Mouse (Mus musculus): Measurements from ENCODE around the gene Rnase9. TPM values are rescaled to one million over a fixed set of nuclear protein-coding genes. Genes with fewer than 3 reads are reported as not detected.

Rnase9 gene
- polyA plus RNA-seq, 1 experiment = not detected

DNA sequence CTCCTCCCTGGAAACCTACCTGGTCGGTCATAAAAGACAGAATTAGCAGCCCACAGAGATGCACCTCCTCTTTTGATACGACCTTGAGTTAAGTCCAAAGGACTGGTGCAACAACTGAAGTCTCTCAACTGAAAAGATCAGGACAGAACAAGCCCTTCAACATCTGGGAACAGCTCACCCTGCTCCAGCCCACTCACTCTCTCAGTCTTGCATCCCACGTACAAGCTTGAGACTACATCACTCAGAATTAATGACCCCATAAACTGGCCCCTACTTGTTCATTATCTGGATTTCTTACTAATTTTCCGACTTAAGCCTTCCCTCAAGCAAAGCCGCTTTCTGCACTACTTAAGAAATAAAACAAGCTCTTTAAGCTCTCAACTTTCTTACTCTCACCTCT, 11.5 kb upstream of the Rnase9 start:
- TF ChIP-seq POLR2A (IDR thresholded peaks at IDR 0.05; ENCODE audit: control insufficient read depth, extremely low read depth, insufficient read depth, low read length, poor library complexity) (no peak), CTCF (IDR thresholded peaks at IDR 0.05; ENCODE audit: borderline replicate concordance, control insufficient read depth, extremely low read depth, insufficient read depth, low read length, poor library complexity) (no peak)
- no peaks in the 10 kb centered on the region for H3K27me3 ChIP-seq (ENCODE audit: control insufficient read depth, insufficient read depth, low read length)
- 94% methylated on average over 5 of the region's 5 CpGs for WGBS
- DNase-seq = no peak
- H3K27ac ChIP-seq (ENCODE audit: control insufficient read depth, insufficient read depth, low read length) = no peak overlapping the region
- no peak overlapping the region for H3K4me3 ChIP-seq (ENCODE audit: control insufficient read depth, insufficient read depth, low read length)
- no peaks in the 10 kb centered on the region for H3K36me3 ChIP-seq (ENCODE audit: control insufficient read depth, insufficient read depth, low read length)
- no peaks in the 10 kb centered on the region for H3K4me1 ChIP-seq (replicated peaks; ENCODE audit: control insufficient read depth, insufficient read depth, low read length)

DNA sequence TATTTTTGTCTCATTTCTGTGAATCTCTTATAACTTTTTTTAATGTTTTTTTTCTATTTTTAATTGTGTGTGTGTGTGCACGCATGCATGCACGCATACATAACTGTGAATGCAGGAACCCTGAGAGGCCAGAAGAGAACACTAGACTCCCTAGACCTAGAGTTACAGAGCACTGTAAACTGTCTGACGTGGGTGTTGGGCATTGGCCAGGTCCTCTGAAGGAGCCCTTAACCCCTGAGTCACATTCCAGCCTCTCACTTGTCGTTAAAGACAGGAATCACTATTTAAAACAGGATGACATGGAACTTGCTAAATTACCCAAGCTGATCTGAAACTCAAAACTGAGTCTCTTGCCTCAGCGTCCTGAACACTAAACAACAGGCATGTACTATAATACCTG, 10.3 kb upstream of the Rnase9 start:
- H3K27me3 ChIP-seq (ENCODE audit: control insufficient read depth, insufficient read depth, low read length) = no peaks in the 10 kb centered on the region
- TF ChIP-seq POLR2A (IDR thresholded peaks at IDR 0.05; ENCODE audit: control insufficient read depth, extremely low read depth, insufficient read depth, low read length, poor library complexity) (no peak), CTCF (IDR thresholded peaks at IDR 0.05; ENCODE audit: borderline replicate concordance, control insufficient read depth, extremely low read depth, insufficient read depth, low read length, poor library complexity) (no peak)
- no peak for DNase-seq
- no peaks in the 10 kb centered on the region for H3K4me1 ChIP-seq (replicated peaks; ENCODE audit: control insufficient read depth, insufficient read depth, low read length)
- 83% methylated on average over 5 of the region's 5 CpGs for WGBS
- H3K4me3 ChIP-seq (ENCODE audit: control insufficient read depth, insufficient read depth, low read length) = no peak overlapping the region
- no peaks in the 10 kb centered on the region for H3K36me3 ChIP-seq (ENCODE audit: control insufficient read depth, insufficient read depth, low read length)
- no peak overlapping the region for H3K27ac ChIP-seq (ENCODE audit: control insufficient read depth, insufficient read depth, low read length)

DNA sequence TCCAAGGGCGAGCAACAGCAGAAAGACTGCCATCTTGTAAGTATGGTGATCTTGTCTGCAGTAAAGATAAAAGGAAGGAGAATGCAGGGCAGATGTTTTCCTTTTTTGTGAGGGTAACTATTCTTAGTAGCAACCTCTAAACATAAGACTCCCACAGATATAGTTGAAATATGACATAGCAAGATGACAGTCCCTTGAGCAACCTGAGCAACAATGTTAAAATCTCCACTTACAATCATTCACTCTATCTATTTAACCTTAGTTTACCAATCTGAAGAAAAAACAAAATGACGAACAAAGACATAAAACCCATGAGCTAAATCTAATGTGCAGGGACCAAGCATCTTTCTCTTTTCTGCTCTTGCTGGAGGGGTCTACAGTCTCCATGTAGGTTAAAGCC, 8.4 kb upstream of the Rnase9 start, which contains the start of gene Rnase11:
Gene Rnase11 (minus strand): TSS at position 101 of the 400 bp plus-strand sequence.
- H3K4me1 ChIP-seq (replicated peaks; ENCODE audit: control insufficient read depth, insufficient read depth, low read length) = no peaks in the 10 kb centered on the region
- no peak within 1 kb of the TSS for H3K27ac ChIP-seq (ENCODE audit: control insufficient read depth, insufficient read depth, low read length)
- WGBS = 84% methylated on average over 2 of the region's 2 CpGs
- H3K27me3 ChIP-seq (ENCODE audit: control insufficient read depth, insufficient read depth, low read length) = no peaks in the 10 kb centered on the region
- no peak within 1 kb of the TSS for H3K4me3 ChIP-seq (ENCODE audit: control insufficient read depth, insufficient read depth, low read length)
- no peaks in the 10 kb centered on the region for H3K36me3 ChIP-seq (ENCODE audit: control insufficient read depth, insufficient read depth, low read length)
- DNase-seq = no peak
- no peak for TF ChIP-seq CTCF (IDR thresholded peaks at IDR 0.05; ENCODE audit: borderline replicate concordance, control insufficient read depth, extremely low read depth, insufficient read depth, low read length, poor library complexity)
- TF ChIP-seq POLR2A (IDR thresholded peaks at IDR 0.05; ENCODE audit: control insufficient read depth, extremely low read depth, insufficient read depth, low read length, poor library complexity) = no peak

DNA sequence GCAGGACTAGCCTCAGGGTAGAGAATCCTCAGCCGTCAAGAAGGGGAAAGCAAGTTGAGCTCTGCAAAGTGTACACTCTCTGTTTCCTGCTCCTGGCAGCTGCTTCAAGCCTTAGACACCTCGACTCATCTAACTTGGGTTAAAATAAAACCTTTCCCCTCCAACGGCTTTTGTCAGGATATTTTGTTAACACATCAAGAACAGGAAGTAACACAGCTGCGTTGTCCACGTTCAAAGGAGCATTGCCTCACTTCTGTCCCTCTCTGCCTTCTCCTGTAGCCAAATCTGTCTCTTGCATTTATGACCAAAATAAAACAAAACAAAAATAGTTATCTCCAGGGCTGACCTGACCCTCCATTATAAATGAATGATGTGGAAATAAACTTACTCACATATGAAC, 6.2 kb upstream of the Rnase9 start:
- Histone ChIP-seq H3K4me3 (ENCODE audit: control insufficient read depth, insufficient read depth, low read length) (no peak overlapping the region), H3K4me1 (replicated peaks; ENCODE audit: control insufficient read depth, insufficient read depth, low read length) (no peaks in the 10 kb centered on the region), H3K27ac (ENCODE audit: control insufficient read depth, insufficient read depth, low read length) (no peak overlapping the region), H3K36me3 (ENCODE audit: control insufficient read depth, insufficient read depth, low read length) (no peaks in the 10 kb centered on the region), H3K27me3 (ENCODE audit: control insufficient read depth, insufficient read depth, low read length) (no peaks in the 10 kb centered on the region)
- 7% methylated on average over 5 of the region's 5 CpGs for WGBS
- DNase-seq = no peak
- TF ChIP-seq CTCF (IDR thresholded peaks at IDR 0.05; ENCODE audit: borderline replicate concordance, control insufficient read depth, extremely low read depth, insufficient read depth, low read length, poor library complexity) = no peak
- no peak for TF ChIP-seq POLR2A (IDR thresholded peaks at IDR 0.05; ENCODE audit: control insufficient read depth, extremely low read depth, insufficient read depth, low read length, poor library complexity)

DNA sequence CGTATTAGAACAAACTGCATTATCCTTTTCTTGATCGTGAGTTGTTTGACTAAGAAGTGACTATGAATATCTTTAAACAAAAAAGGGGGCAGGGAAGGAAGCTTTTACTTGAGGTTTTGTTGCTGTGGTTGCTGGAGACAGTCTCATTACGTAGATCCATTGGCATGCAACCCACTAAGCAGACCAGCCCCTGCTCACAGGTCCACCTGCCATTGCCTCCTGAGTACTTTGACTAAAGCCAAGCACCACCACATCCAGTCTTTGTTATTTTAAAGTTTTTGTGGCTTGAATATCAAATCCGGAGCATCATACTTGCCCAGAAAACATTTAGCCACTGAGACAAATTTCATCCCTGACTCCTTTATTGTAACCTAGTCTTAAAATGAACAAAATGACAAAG, 5.5 kb downstream of the Rnase9 start:
- DNase-seq = no peak
- no peaks in the 10 kb centered on the region for H3K4me1 ChIP-seq (replicated peaks; ENCODE audit: control insufficient read depth, insufficient read depth, low read length)
- no peaks in the 10 kb centered on the region for H3K36me3 ChIP-seq (ENCODE audit: control insufficient read depth, insufficient read depth, low read length)
- no peak overlapping the region for H3K27ac ChIP-seq (ENCODE audit: control insufficient read depth, insufficient read depth, low read length)
- H3K4me3 ChIP-seq (ENCODE audit: control insufficient read depth, insufficient read depth, low read length) = no peak overlapping the region
- H3K27me3 ChIP-seq (ENCODE audit: control insufficient read depth, insufficient read depth, low read length) = no peaks in the 10 kb centered on the region
- TF ChIP-seq POLR2A (IDR thresholded peaks at IDR 0.05; ENCODE audit: control insufficient read depth, extremely low read depth, insufficient read depth, low read length, poor library complexity) (no peak), CTCF (IDR thresholded peaks at IDR 0.05; ENCODE audit: borderline replicate concordance, control insufficient read depth, extremely low read depth, insufficient read depth, low read length, poor library complexity) (no peak)
- 69% methylated on average over 4 of the region's 4 CpGs for WGBS

DNA sequence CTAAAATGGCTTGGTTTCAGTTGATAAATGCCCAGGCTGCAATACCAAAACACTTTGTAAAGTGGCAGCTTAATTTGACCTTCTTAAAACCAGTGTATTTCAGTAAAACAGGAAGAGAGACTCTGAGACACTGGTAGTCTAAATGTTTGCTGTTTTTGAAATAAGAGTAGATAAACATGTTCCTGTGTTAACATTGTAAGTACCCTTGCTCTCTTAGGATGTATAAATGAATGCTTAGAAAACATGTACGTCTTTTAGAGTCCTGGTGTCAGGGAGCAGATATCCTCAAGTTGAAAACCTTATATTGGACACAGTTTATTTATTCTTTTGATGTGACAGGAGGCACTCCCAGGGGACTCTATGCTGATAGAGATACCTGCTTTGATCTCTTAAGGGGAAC, 6.5 kb downstream of the Rnase9 start:
- DNase-seq = no peak
- no peak for TF ChIP-seq CTCF (IDR thresholded peaks at IDR 0.05; ENCODE audit: borderline replicate concordance, control insufficient read depth, extremely low read depth, insufficient read depth, low read length, poor library complexity)
- TF ChIP-seq POLR2A (IDR thresholded peaks at IDR 0.05; ENCODE audit: control insufficient read depth, extremely low read depth, insufficient read depth, low read length, poor library complexity) = no peak
- 89% methylated on average over 1 of the region's 1 CpGs for WGBS

More for the DNA sequence above, 6.5 kb downstream of the Rnase9 start:
- Histone ChIP-seq H3K27ac (ENCODE audit: control insufficient read depth, insufficient read depth, low read length) (no peak overlapping the region), H3K36me3 (ENCODE audit: control insufficient read depth, insufficient read depth, low read length) (no peaks in the 10 kb centered on the region), H3K27me3 (ENCODE audit: control insufficient read depth, insufficient read depth, low read length) (no peaks in the 10 kb centered on the region), H3K4me1 (replicated peaks; ENCODE audit: control insufficient read depth, insufficient read depth, low read length) (no peaks in the 10 kb centered on the region), H3K4me3 (ENCODE audit: control insufficient read depth, insufficient read depth, low read length) (no peak overlapping the region)
